Mouse (Mus musculus): ENCODE results near the gene Eef1akmt3.

Eef1akmt3 gene

GRCm38 (mm10) chr10:126997340-126998113 lies 43.8 kb downstream of the Eef1akmt3 start:
- no peak for DNase-seq (ENCODE audit: low read depth, low spot score)

GRCm38 (mm10) chr10:126993621-126994020 lies 47.7 kb downstream of the Eef1akmt3 start:
- no peak for DNase-seq (ENCODE audit: low read depth, low spot score)

GRCm38 (mm10) chr10:126991676-126992075 lies 49.6 kb downstream of the Eef1akmt3 start:
- no peak for DNase-seq (ENCODE audit: low read depth, low spot score)

- DNase-seq (ENCODE audit: low read depth, low spot score) = no peak
Measured at GRCm38 (mm10) chr10:126990313-126991056, 50.8 kb downstream of the Eef1akmt3 start.

- no peak for DNase-seq (ENCODE audit: low read depth, low spot score)
Measured at GRCm38 (mm10) chr10:126988513-126989165, 52.7 kb downstream of the Eef1akmt3 start.

GRCm38 (mm10) chr10:126987183-126988118 lies 53.9 kb downstream of the Eef1akmt3 start:
- no peak for DNase-seq (ENCODE audit: low read depth, low spot score)

GRCm38 (mm10) chr10:126986541-126986961 lies 54.8 kb downstream of the Eef1akmt3 start:
- DNase-seq (ENCODE audit: low read depth, low spot score) = no peak

GRCm38 (mm10) chr10:126985579-126985978 lies 55.7 kb downstream of the Eef1akmt3 start:
- DNase-seq (ENCODE audit: low read depth, low spot score) = no peak

- DNase-seq (ENCODE audit: low read depth, low spot score) = no peak
Measured at GRCm38 (mm10) chr10:126985127-126985526, 56.2 kb downstream of the Eef1akmt3 start.

- DNase-seq (ENCODE audit: low read depth, low spot score) = no peak
Measured at GRCm38 (mm10) chr10:126984189-126985004, 56.9 kb downstream of the Eef1akmt3 start.

GRCm38 (mm10) chr10:126983193-126983725 lies 58.1 kb downstream of the Eef1akmt3 start:
- no peak for DNase-seq (ENCODE audit: low read depth, low spot score)

GRCm38 (mm10) chr10:126981746-126982145 lies 59.6 kb downstream of the Eef1akmt3 start:
- no peak for DNase-seq (ENCODE audit: low read depth, low spot score)
